In the genomic region with DNA sequence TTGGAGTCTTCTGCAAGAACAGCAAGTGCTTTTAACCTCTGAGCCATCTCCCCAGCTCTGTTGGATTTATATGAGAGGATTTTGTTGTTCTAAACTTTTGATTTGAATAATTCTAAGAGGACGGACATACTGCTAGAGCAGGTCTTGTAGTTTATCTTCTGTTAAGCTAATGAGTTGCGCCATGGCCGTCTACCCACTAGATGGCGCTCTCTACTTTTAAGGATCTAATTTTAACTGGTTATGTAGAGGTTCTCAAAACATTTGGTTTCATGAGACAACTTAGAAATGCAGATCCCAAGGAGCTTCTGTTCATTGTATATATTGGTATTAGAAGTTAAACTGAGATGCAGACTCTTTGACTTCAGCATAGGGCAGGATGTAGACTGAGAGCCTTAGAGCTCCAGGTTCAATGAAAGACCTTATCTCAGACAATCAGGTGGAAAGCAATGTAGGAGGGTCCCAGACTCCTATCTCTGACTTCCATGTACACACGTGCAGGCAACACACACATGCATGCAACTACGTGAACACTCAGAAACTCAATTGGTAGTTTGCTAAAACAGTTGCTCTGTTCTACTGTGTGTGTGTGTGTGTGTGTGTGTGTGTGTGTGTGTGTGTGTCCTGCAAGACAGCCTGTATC, we compare ENCODE assay signal across 10 mouse cellular contexts. TPM values are rescaled to one million over a fixed set of nuclear protein-coding genes. Genes with fewer than 3 reads are reported as not detected.
DNase-seq lines count a peak whose midpoint lies in the region; ATAC-seq lines count a peak whose summit lies in the region.
"Had no signal": no experiment of that assay in that cellular context is flagged by ENCODE, and none has a peak within 500 bp of the region (broad histone marks: within the 10 kb centered on the region; RNA-seq: fewer than 3 reads in every experiment).

No protein-coding gene starts in this region.

- H3K4me1 ChIP-seq in kidney, embryonic 14.5 days (ENCODE audit: control insufficient read depth, insufficient read depth, low read length), result peaks cover 1% of the 10 kb centered on the region; the same call in 1 of the 2 replicates

- no peaks in the 10 kb centered on the region for H3K27me3 ChIP-seq in kidney, embryonic 14.5 days (ENCODE audit: control insufficient read depth, insufficient read depth, low read length)
- H3K27me3 ChIP-seq: embryonic facial prominence, embryonic 13.5 days; megakaryocyte, embryonic 14.5 days had no signal

- no peak overlapping the region for H3K27ac ChIP-seq in kidney, embryonic 14.5 days (ENCODE audit: low read depth, low read length)
- H3K27ac ChIP-seq: embryonic facial prominence, embryonic 13.5 days had no signal

- no peaks in the 10 kb centered on the region for H3K9me3 ChIP-seq in kidney, embryonic 14.5 days (ENCODE audit: control insufficient read depth, low read length)
- H3K9me3 ChIP-seq: embryonic facial prominence, embryonic 13.5 days; megakaryocyte, embryonic 14.5 days had no signal

- peak; percentile 58 for DNase-seq in kidney, adult 11 months
- DNase-seq in MN1 (ENCODE audit: low spot score), result peak; percentile 81
- DNase-seq in cerebellum, postnatal 10 days, result peak; percentile 78 to 87
- peak; percentile 77 for DNase-seq in heart, postnatal 4 days
- peak; percentile 57 to 63 for DNase-seq in left cerebral cortex, adult 18-20 months (ENCODE audit: low spot score in 2 of 2)
- DNase-seq in thymus, postnatal 0 days (ENCODE audit: low spot score), result peak; percentile 84

- 41% methylated on average over 6 of the region's 6 CpGs for WGBS in kidney, embryonic 14.5 days

- no peak overlapping the region for H3K9ac ChIP-seq in kidney, embryonic 14.5 days (ENCODE audit: low read depth, low read length)
- H3K9ac ChIP-seq: embryonic facial prominence, embryonic 13.5 days had no signal

- no peak overlapping the region for H3K4me2 ChIP-seq in kidney, embryonic 14.5 days (replicated peaks; ENCODE audit: low read depth, low read length)
- H3K4me2 ChIP-seq: embryonic facial prominence, embryonic 13.5 days had no signal

- no peak overlapping the region for H3K4me3 ChIP-seq in kidney, embryonic 14.5 days (ENCODE audit: low read length)
- H3K4me3 ChIP-seq: embryonic facial prominence, embryonic 13.5 days; megakaryocyte, embryonic 14.5 days had no signal

- no peak for ATAC-seq in kidney, embryonic 14.5 days (ENCODE audit: low FRiP score, low TSS enrichment)
- ATAC-seq in megakaryocyte progenitor cell, adult 5-6 weeks (replicated peaks; ENCODE audit: poor library complexity), result peak; percentile 90

- peaks cover 71% of the 10 kb centered on the region for H3K36me3 ChIP-seq in kidney, embryonic 14.5 days (ENCODE audit: control insufficient read depth, insufficient read depth, low read length)

RNA-seq across cellular contexts. Expression of gene Recql5, which starts 6.5 kb away (rescaled TPM):
- 13.0 and 19.1 TPM in 2 replicates for polyA plus RNA-seq in kidney, embryonic 14.5 days (2014; fragmentation: Nextera tagmentation; extraction: Ambion mirVana)
- total RNA-seq in heart, postnatal 4 days (2021), result 1 to 10 TPM; 8.0 to 10.0 TPM
- total RNA-seq in left cerebral cortex, adult 18-20 months (2021), result 10 to 100 TPM; 25.9 to 27.4 TPM
- 12.3 and 23.3 TPM in 2 replicates for total RNA-seq in megakaryocyte progenitor cell, adult 5-6 weeks (2015)
- total RNA-seq in megakaryocyte progenitor cell, adult 5-6 weeks (2017), result 16.0 and 17.7 TPM in 2 replicates
- 16.8 and 18.9 TPM in 2 replicates for polyA plus RNA-seq in thymus, postnatal 0 days (2015; fragmentation: Nextera tagmentation; extraction: Ambion mirVana)

RNA-seq across cellular contexts. Expression of gene Sap30bp, which starts 6.7 kb away (rescaled TPM):
- polyA plus RNA-seq in kidney, embryonic 14.5 days (2014; fragmentation: Nextera tagmentation; extraction: Ambion mirVana), result 41.4 and 48.1 TPM in 2 replicates
- total RNA-seq in heart, postnatal 4 days (2021), result 10 to 100 TPM; 25.7 to 29.0 TPM
- 10 to 100 TPM; 45.3 to 54.0 TPM for total RNA-seq in left cerebral cortex, adult 18-20 months (2021)
- 19.1 and 24.5 TPM in 2 replicates for total RNA-seq in megakaryocyte progenitor cell, adult 5-6 weeks (2015)
- 155 and 199 TPM in 2 replicates for total RNA-seq in megakaryocyte progenitor cell, adult 5-6 weeks (2017)
- polyA plus RNA-seq in thymus, postnatal 0 days (2015; fragmentation: Nextera tagmentation; extraction: Ambion mirVana), result 47.2 and 48.8 TPM in 2 replicates

RNA-seq across cellular contexts. Expression of gene Smim6, which starts 28.0 kb away (rescaled TPM):
- polyA plus RNA-seq in kidney, embryonic 14.5 days (2014; fragmentation: Nextera tagmentation; extraction: Ambion mirVana), result 9.4 and 9.6 TPM in 2 replicates
- total RNA-seq in heart, postnatal 4 days (2021), result under 1 TPM in 1 of 2 experiments, not detected in 1; 0.27 TPM
- total RNA-seq in left cerebral cortex, adult 18-20 months (2021), result not detected
- 0.57 and 1.0 TPM in 2 replicates for total RNA-seq in megakaryocyte progenitor cell, adult 5-6 weeks (2015)
- total RNA-seq in megakaryocyte progenitor cell, adult 5-6 weeks (2017), result 0.37 and 1.2 TPM in 2 replicates
- 3.8 and 4.8 TPM in 2 replicates for polyA plus RNA-seq in thymus, postnatal 0 days (2015; fragmentation: Nextera tagmentation; extraction: Ambion mirVana)

RNA-seq across cellular contexts. Expression of gene Itgb4, which starts 34.7 kb away (rescaled TPM):
- 1.1 and 2.1 TPM in 2 replicates for polyA plus RNA-seq in kidney, embryonic 14.5 days (2014; fragmentation: Nextera tagmentation; extraction: Ambion mirVana)
- total RNA-seq in heart, postnatal 4 days (2021), result 1 to 10 TPM; 5.0 to 5.4 TPM
- total RNA-seq in left cerebral cortex, adult 18-20 months (2021), result 1 to 10 TPM; 4.5 to 6.9 TPM
- total RNA-seq in megakaryocyte progenitor cell, adult 5-6 weeks (2015), result 0.05 and 0.15 TPM in 2 replicates
- total RNA-seq in megakaryocyte progenitor cell, adult 5-6 weeks (2017), result 0.17 TPM in 1 of 2 replicates, not detected in the other
- 7.8 TPM in 2 replicates for polyA plus RNA-seq in thymus, postnatal 0 days (2015; fragmentation: Nextera tagmentation; extraction: Ambion mirVana)

RNA-seq across cellular contexts. Expression of gene Smim5, which starts 40.0 kb away (rescaled TPM):
- 2.3 and 2.9 TPM in 2 replicates for polyA plus RNA-seq in kidney, embryonic 14.5 days (2014; fragmentation: Nextera tagmentation; extraction: Ambion mirVana)
- 10 to 100 TPM; 28.7 to 29.9 TPM for total RNA-seq in heart, postnatal 4 days (2021)
- total RNA-seq in left cerebral cortex, adult 18-20 months (2021), result under 1 TPM in 1 of 2 experiments, not detected in 1; 0.54 TPM
- 4.9 and 8.7 TPM in 2 replicates for total RNA-seq in megakaryocyte progenitor cell, adult 5-6 weeks (2015)
- 2.8 and 8.2 TPM in 2 replicates for total RNA-seq in megakaryocyte progenitor cell, adult 5-6 weeks (2017)
- 35.4 and 39.8 TPM in 2 replicates for polyA plus RNA-seq in thymus, postnatal 0 days (2015; fragmentation: Nextera tagmentation; extraction: Ambion mirVana)
